In the genomic region with DNA sequence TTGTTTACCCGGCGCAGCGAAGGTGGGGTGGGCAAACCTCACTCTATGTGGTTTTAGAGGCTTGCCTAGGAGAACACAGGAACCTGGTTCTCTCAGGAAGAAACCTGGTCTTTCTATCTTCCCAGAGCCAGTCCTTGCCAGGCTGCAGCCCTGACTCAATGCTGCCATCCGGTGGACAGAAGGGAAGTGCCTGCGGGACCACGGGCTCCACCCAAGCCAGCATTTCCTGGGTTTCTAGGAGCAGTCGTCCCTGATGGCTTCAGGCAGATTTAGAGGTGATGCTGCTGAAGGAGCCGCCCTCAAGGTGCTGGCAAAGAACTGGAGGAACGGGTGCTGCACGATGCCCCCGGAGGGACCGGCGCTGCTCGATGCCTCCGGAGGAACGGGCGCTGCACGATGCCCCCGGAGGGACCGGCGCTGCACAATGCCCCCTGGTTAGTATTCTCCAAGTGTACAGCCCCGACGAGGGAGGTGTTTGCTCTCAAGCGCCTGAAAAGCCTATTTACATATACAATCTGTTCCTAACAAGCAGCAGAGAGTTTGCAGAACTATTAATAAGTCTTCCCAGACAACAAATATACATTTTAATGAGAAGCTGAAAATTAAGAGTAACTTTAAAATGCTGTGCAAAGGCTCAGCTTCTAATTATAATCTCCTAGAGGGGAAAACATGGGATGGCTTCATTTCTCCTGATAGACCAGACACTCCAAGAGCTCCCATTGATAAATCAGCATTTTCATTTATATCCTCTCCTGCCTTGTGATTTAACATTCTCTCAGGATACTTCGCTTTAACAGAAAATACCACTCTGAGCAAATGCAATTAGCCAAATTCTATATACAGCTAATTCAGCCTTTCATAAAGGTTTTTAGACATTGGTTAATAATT, we compare ENCODE assay signal across 8 mouse cellular contexts. TPM values are rescaled to one million over a fixed set of nuclear protein-coding genes. Genes with fewer than 3 reads are reported as not detected.
A peak's percentile ranks its signal among the peaks of the same experiment; 100 is the strongest.
DNase-seq lines count a peak whose midpoint lies in the region; ATAC-seq and TF ChIP-seq lines count a peak whose summit lies in the region.

No protein-coding gene starts in this region.

- peak overlapping the region; percentile 78 for H3K4me2 ChIP-seq in heart, embryonic 15.5 days
- peak overlapping the region; percentile 58 for H3K4me2 ChIP-seq in liver, embryonic 12.5 days
- H3K4me2 ChIP-seq in neural tube, embryonic 11.5 days (ENCODE audit: low read depth) = peak overlapping the region; percentile 51
- H3K4me2 ChIP-seq in stomach, embryonic 16.5 days (ENCODE audit: low read depth, low read length) = peak overlapping the region; percentile 62

- peak; percentile 10; the same call in 1 of the 2 replicates for TF ChIP-seq POLR2A in brain, embryonic 14.5 days (IDR thresholded peaks at IDR 0.05; ENCODE audit: borderline replicate concordance, extremely low read depth, insufficient read depth, insufficient read length, poor library complexity, severe bottlenecking)

- H3K27me3 ChIP-seq in C2C12 (ENCODE audit: control insufficient read depth, insufficient read depth, insufficient read length) = peaks cover 2% of the 10 kb centered on the region
- H3K27me3 ChIP-seq in forebrain, embryonic 10.5 days (ENCODE audit: poor library complexity, severe bottlenecking) = peaks cover 9% of the 10 kb centered on the region; the same call in 1 of the 2 replicates
- H3K27me3 ChIP-seq in heart, embryonic 15.5 days = peaks cover 5% of the 10 kb centered on the region
- peaks cover 32% of the 10 kb centered on the region for H3K27me3 ChIP-seq in liver, embryonic 12.5 days (replicated peaks)
- H3K27me3 ChIP-seq in neural tube, embryonic 11.5 days (ENCODE audit: control insufficient read depth, insufficient read depth, low read length) = no peaks in the 10 kb centered on the region
- no peaks in the 10 kb centered on the region for H3K27me3 ChIP-seq in stomach, embryonic 16.5 days (ENCODE audit: control insufficient read depth, insufficient read depth, low read length)

- H3K79me3 ChIP-seq in C2C12 (ENCODE audit: low read depth) = no peaks in the 10 kb centered on the region

- 6% methylated on average over 25 of the region's 25 CpGs for WGBS in forebrain, embryonic 10.5 days
- WGBS in heart, embryonic 15.5 days = 6% methylated on average over 25 of the region's 25 CpGs
- 9% methylated on average over 25 of the region's 25 CpGs for WGBS in liver, embryonic 12.5 days (ENCODE audit: insufficient replicate concordance)
- 6% methylated on average over 25 of the region's 25 CpGs for WGBS in neural tube, embryonic 11.5 days
- 6% methylated on average over 25 of the region's 25 CpGs for WGBS in stomach, embryonic 16.5 days

- peak overlapping the region; percentile 89 for H3K27ac ChIP-seq in forebrain, embryonic 10.5 days
- no peak overlapping the region for H3K27ac ChIP-seq in heart, embryonic 15.5 days
- H3K27ac ChIP-seq in liver, embryonic 12.5 days = no peak overlapping the region
- H3K27ac ChIP-seq in neural tube, embryonic 11.5 days (ENCODE audit: low read depth, low read length) = no peak overlapping the region
- no peak overlapping the region for H3K27ac ChIP-seq in stomach, embryonic 16.5 days (ENCODE audit: low read length)

- peaks cover 24% of the 10 kb centered on the region for H3K4me1 ChIP-seq in forebrain, embryonic 10.5 days
- peaks cover 3% of the 10 kb centered on the region; the same call in 1 of the 2 replicates for H3K4me1 ChIP-seq in heart, embryonic 15.5 days (replicated peaks)
- H3K4me1 ChIP-seq in liver, embryonic 12.5 days = no peaks in the 10 kb centered on the region
- no peaks in the 10 kb centered on the region for H3K4me1 ChIP-seq in neural tube, embryonic 11.5 days (ENCODE audit: control insufficient read depth, insufficient read depth, low read length)
- peaks cover 3% of the 10 kb centered on the region; the same call in 1 of the 2 replicates for H3K4me1 ChIP-seq in stomach, embryonic 16.5 days (ENCODE audit: control insufficient read depth, insufficient read depth, low read length)

- peak; percentile 66; the same call in 1 of the 2 replicates for ATAC-seq in heart, embryonic 15.5 days (replicated peaks; ENCODE audit: insufficient number of reproducible peaks, insufficient read depth, low FRiP score, low read depth)
- ATAC-seq in liver, embryonic 12.5 days = no peak; the same call in 1 of the 2 replicates
- ATAC-seq in neural tube, embryonic 11.5 days (ENCODE audit: insufficient read depth, low FRiP score, low TSS enrichment) = peak; percentile 81
- peak; percentile 80 for ATAC-seq in stomach, embryonic 16.5 days (ENCODE audit: insufficient read depth, low FRiP score)

- TF ChIP-seq CTCF in C2C12 (IDR thresholded peaks at IDR 0.05; ENCODE audit: control insufficient read depth, insufficient read depth, insufficient read length) = peak; percentile 93
- peak; percentile 100 for TF ChIP-seq CTCF in brain, embryonic 14.5 days (IDR thresholded peaks at IDR 0.05; ENCODE audit: borderline replicate concordance, extremely low read depth, insufficient read depth, insufficient read length)

- no peak overlapping the region for H3ac ChIP-seq in C2C12 (ENCODE audit: control insufficient read depth, insufficient read length, low read depth)

- no peaks in the 10 kb centered on the region for H3K36me3 ChIP-seq in C2C12 (ENCODE audit: control insufficient read depth, insufficient read depth)
- H3K36me3 ChIP-seq in forebrain, embryonic 10.5 days (replicated peaks) = no peaks in the 10 kb centered on the region
- H3K36me3 ChIP-seq in heart, embryonic 15.5 days = no peaks in the 10 kb centered on the region
- no peaks in the 10 kb centered on the region for H3K36me3 ChIP-seq in liver, embryonic 12.5 days
- no peaks in the 10 kb centered on the region for H3K36me3 ChIP-seq in neural tube, embryonic 11.5 days (ENCODE audit: control insufficient read depth, insufficient read depth, low read length)
- H3K36me3 ChIP-seq in stomach, embryonic 16.5 days (ENCODE audit: control insufficient read depth, insufficient read depth, low read length) = no peaks in the 10 kb centered on the region

- H3K79me2 ChIP-seq in C2C12 (ENCODE audit: control insufficient read depth, insufficient read depth) = no peaks in the 10 kb centered on the region

- no peak overlapping the region for H3K4me3 ChIP-seq in C2C12 (ENCODE audit: insufficient read depth, poor library complexity, severe bottlenecking)
- peak overlapping the region; percentile 60 for H3K4me3 ChIP-seq in forebrain, embryonic 10.5 days
- H3K4me3 ChIP-seq in heart, embryonic 15.5 days = peak overlapping the region; percentile 52
- H3K4me3 ChIP-seq in liver, embryonic 12.5 days = peak overlapping the region; percentile 38
- H3K4me3 ChIP-seq in neural tube, embryonic 11.5 days (ENCODE audit: low read depth, low read length) = peak overlapping the region; percentile 34
- H3K4me3 ChIP-seq in stomach, embryonic 16.5 days (replicated peaks; ENCODE audit: low read length) = peak overlapping the region; percentile 54

- peak; percentile 96 for DNase-seq in brain, embryonic 14.5 days (ENCODE audit: low read depth)
- DNase-seq in forebrain, embryonic 10.5 days (ENCODE audit: extremely low spot score, low spot score) = peak; percentile 88
- DNase-seq in kidney, postnatal 14 days = peak; percentile 88
- DNase-seq in neural tube, embryonic 11.5 days (ENCODE audit: low spot score) = peak; percentile 90

- H3K9ac ChIP-seq in heart, embryonic 15.5 days = peak overlapping the region; percentile 63
- peak overlapping the region; percentile 35; the same call in 1 of the 2 replicates for H3K9ac ChIP-seq in liver, embryonic 12.5 days
- peak overlapping the region; percentile 74 for H3K9ac ChIP-seq in neural tube, embryonic 11.5 days (ENCODE audit: low read length)
- H3K9ac ChIP-seq in stomach, embryonic 16.5 days (ENCODE audit: low read length) = peak overlapping the region; percentile 78

- peaks cover 6% of the 10 kb centered on the region; the same call in 1 of the 2 replicates for H3K9me3 ChIP-seq in forebrain, embryonic 10.5 days
- H3K9me3 ChIP-seq in heart, embryonic 15.5 days (replicated peaks) = no peaks in the 10 kb centered on the region
- H3K9me3 ChIP-seq in liver, embryonic 12.5 days (replicated peaks) = 0 out of 2 replicates have a peak, but pooled peaks cover 4% of the 10 kb centered on the region
- no peaks in the 10 kb centered on the region for H3K9me3 ChIP-seq in neural tube, embryonic 11.5 days (ENCODE audit: control insufficient read depth, low read length)
- H3K9me3 ChIP-seq in stomach, embryonic 16.5 days (replicated peaks; ENCODE audit: control insufficient read depth, low read length) = no peaks in the 10 kb centered on the region

TF ChIP-seq in C2C12, 6 proteins besides CTCF, POLR2A, EP300 and RAD21:
- TF ChIP-seq MYOD1 (IDR thresholded peaks at IDR 0.05; ENCODE audit: control insufficient read depth, insufficient read length, low read depth) = no peak
- TF ChIP-seq MAX (IDR thresholded peaks at IDR 0.05) = no peak
- no peak for TF ChIP-seq MYOG (IDR thresholded peaks at IDR 0.05; ENCODE audit: control insufficient read depth, extremely low read depth, insufficient read length)
- no peak for TF ChIP-seq CEBPB (IDR thresholded peaks at IDR 0.05; ENCODE audit: low read depth)
- no peak for TF ChIP-seq FOSL1 (IDR thresholded peaks at IDR 0.05; ENCODE audit: insufficient read depth, low read length, poor library complexity, severe bottlenecking)
- no peak for TF ChIP-seq USF1 (IDR thresholded peaks at IDR 0.05; ENCODE audit: low read depth)

RNA-seq across cellular contexts. Expression of a gene that starts 25.9 kb away (rescaled TPM):
- 10.1 TPM for polyA plus RNA-seq in C2C12 (2012; fragmentation: generic; extraction: Trizol)
- 72.0 and 78.2 TPM in 2 replicates for polyA plus RNA-seq in brain, embryonic 14.5 days (2012; rRNA removed)
- 16.3 and 16.4 TPM in 2 replicates for polyA plus RNA-seq in forebrain, embryonic 10.5 days (2016; fragmentation: Nextera tagmentation; extraction: Ambion mirVana)
- polyA plus RNA-seq in heart, embryonic 15.5 days (2015; fragmentation: Nextera tagmentation; extraction: Ambion mirVana) = 6.1 and 9.3 TPM in 2 replicates
- polyA plus RNA-seq in liver, embryonic 12.5 days (2016; fragmentation: Nextera tagmentation; extraction: Ambion mirVana) = 9.9 and 10.4 TPM in 2 replicates
- polyA plus RNA-seq in neural tube, embryonic 11.5 days (2014; fragmentation: Nextera tagmentation; extraction: Ambion mirVana) = 17.3 and 22.0 TPM in 2 replicates
- 12.3 and 13.6 TPM in 2 replicates for polyA plus RNA-seq in stomach, embryonic 16.5 days (2015; fragmentation: Nextera tagmentation; extraction: Ambion mirVana)
